Mouse (Mus musculus) lung, adult 2 months (tissue): ENCODE data around the gene Trim9.

Experiments used
- CTCF ChIP-seq: fragments of 200-500 bp; IDR thresholded peaks from 2 replicates; pipeline ENCODE4 v1.5.1; 2011; ENCODE audit warnings: mild to moderate bottlenecking, low read length, control low read depth; ENCODE audit not compliant: insufficient read depth
- POLR2A ChIP-seq: fragments of 200-500 bp; IDR thresholded peaks from 2 replicates; pipeline ENCODE4 v1.6.1; 2011; ENCODE audit warnings: low read depth, mild to moderate bottlenecking, control low read depth, low read length, borderline replicate concordance; ENCODE audit errors: extremely low read depth

- TF ChIP-seq CTCF (no peak), POLR2A (no peak)
Measured at GRCm38 (mm10) chr12:70307062-70307461, 40.4 kb downstream of the Trim9 start.
